Mouse (Mus musculus) embryonic facial prominence, embryonic 10.5 days (tissue): ENCODE data around the gene Metrn. TPM values are rescaled to one million over a fixed set of nuclear protein-coding genes. Genes with fewer than 3 reads are reported as not detected.
"Not testable (repeated sequence)": the region's sequence is repeated elsewhere in the genome, so short reads cannot be mapped to it uniquely, and the experiment has no call there.

ENCODE experiments used
- DNase-seq: peaks from one replicate; pipeline ENCODE4 v3.0.0-alpha.2; 2017; ENCODE audit warnings: low spot score
- H3K27ac ChIP-seq: fragments of 300-500 bp; sonication (generic); replicated peaks from 2 replicates; pipeline ENCODE4 v1.5.1; 2016; ENCODE audit warnings: mild to moderate bottlenecking
- H3K27me3 ChIP-seq: fragments of 300-500 bp; sonication (generic); replicated peaks from 2 replicates; pipeline ENCODE4 v1.6.1; 2016; ENCODE audit warnings: low read depth, mild to moderate bottlenecking; ENCODE audit not compliant: poor library complexity, severe bottlenecking
- H3K36me3 ChIP-seq: fragments of 300-500 bp; sonication (generic); replicated peaks from 2 replicates; pipeline ENCODE4 v1.6.1; 2016; ENCODE audit warnings: mild to moderate bottlenecking, moderate library complexity
- H3K4me1 ChIP-seq: fragments of 300-500 bp; sonication (generic); 2 replicates; pipeline ENCODE4 v1.6.1; 2016
- H3K4me3 ChIP-seq: fragments of 300-500 bp; sonication (generic); 2 replicates; pipeline ENCODE4 v1.5.1; 2016; ENCODE audit warnings: mild to moderate bottlenecking, moderate library complexity
- H3K9me3 ChIP-seq: fragments of 300-500 bp; sonication (generic); 2 replicates; pipeline ENCODE4 v1.6.1; 2016; ENCODE audit warnings: mild to moderate bottlenecking
- WGBS: fragments of 180-500 bp; shearing (Covaris S2); methylation state at CpG from one replicate; pipeline ENCODE4 v1.1.7; 2016; 5-methylcytosine and 5-hydroxymethylcytosine counted together
- polyA plus RNA-seq: library from polyadenylated mRNA; unstranded; fragments of >200 nt; fragmentation: Nextera tagmentation; extraction: Ambion mirVana; gene quantifications from 2 replicates; pipeline ENCODE4 v1.2.1, GENCODE M21; 2016

Gene Metrn
- polyA plus RNA-seq, 1 experiment from 2014 or later = 118 TPM

- Histone ChIP-seq H3K4me3 (peak overlapping the region; percentile 8; the same call in 1 of the 2 replicates), H3K27ac (no peak overlapping the region), H3K27me3 (peaks cover 77% of the 10 kb centered on the region), H3K4me1 (peaks cover 34% of the 10 kb centered on the region), H3K9me3 (no peaks in the 10 kb centered on the region), H3K36me3 (no peaks in the 10 kb centered on the region)
- no peak for DNase-seq
- 75% methylated on average over 4 of the region's 4 CpGs for WGBS
Observed at GRCm38 (mm10) chr17:25810890-25811289, 14.0 kb upstream of the Metrn start.

GRCm38 (mm10) chr17:25809606-25810340 is 12.8 kb upstream of the Metrn start:
- DNase-seq = no peak
- WGBS = 10% methylated on average over 25 of the region's 25 CpGs
- Histone ChIP-seq H3K4me3 (peak overlapping the region; percentile 82), H3K9me3 (no peaks in the 10 kb centered on the region), H3K27ac (peak overlapping the region; percentile 86), H3K36me3 (no peaks in the 10 kb centered on the region), H3K27me3 (peaks cover 70% of the 10 kb centered on the region), H3K4me1 (peaks cover 34% of the 10 kb centered on the region)

- H3K4me3 ChIP-seq = peak within 1 kb of the TSS; percentile 82
- WGBS = under 1% methylated on average over 97 of the region's 100 CpGs
- H3K9me3 ChIP-seq = no peaks in the 10 kb centered on the region
- H3K27me3 ChIP-seq = peaks cover 68% of the 10 kb centered on the region
- peak; percentile 88 for DNase-seq
- H3K27ac ChIP-seq = peak within 1 kb of the TSS; percentile 86
- H3K36me3 ChIP-seq = no peaks in the 10 kb centered on the region
- H3K4me1 ChIP-seq = peaks cover 34% of the 10 kb centered on the region
Observed at GRCm38 (mm10) chr17:25808789-25809605, 12.1 kb upstream of the Metrn start, which contains the start of gene Fbxl16. Gene Fbxl16, plus strand, starts transcription at chr17:25809085.

GRCm38 (mm10) chr17:25808028-25808427 is 11.1 kb upstream of the Metrn start:
- peak overlapping the region; percentile 86; the same call in 1 of the 2 replicates for H3K27ac ChIP-seq
- H3K9me3 ChIP-seq = no peaks in the 10 kb centered on the region
- peak overlapping the region; percentile 82 for H3K4me3 ChIP-seq
- H3K27me3 ChIP-seq = peaks cover 70% of the 10 kb centered on the region
- 36% methylated on average over 5 of the region's 5 CpGs for WGBS
- peaks cover 36% of the 10 kb centered on the region for H3K4me1 ChIP-seq
- no peak for DNase-seq
- H3K36me3 ChIP-seq = no peaks in the 10 kb centered on the region

- not testable (repeated sequence) for H3K9me3 ChIP-seq, H3K36me3 ChIP-seq, H3K4me3 ChIP-seq, DNase-seq, H3K27ac ChIP-seq
- Histone ChIP-seq H3K4me1 (peaks cover 42% of the 10 kb centered on the region), H3K27me3 (peaks cover 66% of the 10 kb centered on the region)
- 47% methylated on average over 2 of the region's 2 CpGs for WGBS
Observed at GRCm38 (mm10) chr17:25807452-25807851, 10.5 kb upstream of the Metrn start.

- Histone ChIP-seq H3K9me3 (no peaks in the 10 kb centered on the region), H3K27ac (no peak overlapping the region), H3K27me3 (peaks cover 66% of the 10 kb centered on the region), H3K36me3 (no peaks in the 10 kb centered on the region), H3K4me3 (no peak overlapping the region), H3K4me1 (peaks cover 45% of the 10 kb centered on the region)
- WGBS = 84% methylated on average over 4 of the region's 4 CpGs
- no peak for DNase-seq
Observed at GRCm38 (mm10) chr17:25806507-25806906, 9.6 kb upstream of the Metrn start.

GRCm38 (mm10) chr17:25802825-25803517 is 6.0 kb upstream of the Metrn start:
- Histone ChIP-seq H3K36me3 (no peaks in the 10 kb centered on the region), H3K9me3 (no peaks in the 10 kb centered on the region), H3K27ac (peak overlapping the region; percentile 66), H3K4me3 (peak overlapping the region; percentile 32; the same call in 1 of the 2 replicates), H3K27me3 (peaks cover 32% of the 10 kb centered on the region), H3K4me1 (peaks cover 16% of the 10 kb centered on the region)
- 14% methylated on average over 10 of the region's 10 CpGs for WGBS
- peak; percentile 70 for DNase-seq

- WGBS = 8% methylated on average over 6 of the region's 6 CpGs
- DNase-seq = peak; percentile 75
- peaks cover 30% of the 10 kb centered on the region for H3K4me1 ChIP-seq
- H3K36me3 ChIP-seq = peaks cover 4% of the 10 kb centered on the region; the same call in 1 of the 2 replicates
- peaks cover 25% of the 10 kb centered on the region for H3K27me3 ChIP-seq
- H3K27ac ChIP-seq = no peak overlapping the region
- no peak overlapping the region for H3K4me3 ChIP-seq
- H3K9me3 ChIP-seq = no peaks in the 10 kb centered on the region
Observed at GRCm38 (mm10) chr17:25801029-25801428, 4.1 kb upstream of the Metrn start.

- under 1% methylated on average over 37 of the region's 37 CpGs for WGBS
- no peaks in the 10 kb centered on the region for H3K27me3 ChIP-seq
- no peaks in the 10 kb centered on the region for H3K9me3 ChIP-seq
- peaks cover 25% of the 10 kb centered on the region for H3K36me3 ChIP-seq
- no peak for DNase-seq
- peaks cover 60% of the 10 kb centered on the region for H3K4me1 ChIP-seq
- peak overlapping the region; percentile 77 for H3K4me3 ChIP-seq
- peak overlapping the region; percentile 91 for H3K27ac ChIP-seq
Observed at GRCm38 (mm10) chr17:25796211-25796771, 645 bp downstream of the Metrn start.

GRCm38 (mm10) chr17:25795609-25796092 is 1.3 kb downstream of the Metrn start, which contains the start of gene AC134908.4:
Gene AC134908.4, minus strand, starts transcription at chr17:25795659.
- Histone ChIP-seq H3K27ac (peak within 1 kb of the TSS; percentile 91), H3K27me3 (no peaks in the 10 kb centered on the region), H3K4me3 (peak within 1 kb of the TSS; percentile 77), H3K4me1 (peaks cover 66% of the 10 kb centered on the region), H3K9me3 (no peaks in the 10 kb centered on the region), H3K36me3 (peaks cover 25% of the 10 kb centered on the region)
- 4% methylated on average over 6 of the region's 6 CpGs for WGBS
- DNase-seq = peak; percentile 90

- H3K4me1 ChIP-seq = peaks cover 70% of the 10 kb centered on the region
- peaks cover 30% of the 10 kb centered on the region for H3K36me3 ChIP-seq
- H3K27ac ChIP-seq = peak overlapping the region; percentile 91
Observed at GRCm38 (mm10) chr17:25794998-25795397, 1.9 kb downstream of the Metrn start.

GRCm38 (mm10) chr17:25794197-25794596 is 2.7 kb downstream of the Metrn start:
- Histone ChIP-seq H3K4me3 (peak overlapping the region; percentile 77), H3K27me3 (no peaks in the 10 kb centered on the region), H3K36me3 (peaks cover 38% of the 10 kb centered on the region), H3K27ac (peak overlapping the region; percentile 91), H3K9me3 (no peaks in the 10 kb centered on the region), H3K4me1 (peaks cover 70% of the 10 kb centered on the region)
- DNase-seq = no peak
- WGBS = 44% methylated on average over 13 of the region's 13 CpGs

More at GRCm38 (mm10) chr17:25794998-25795397, 1.9 kb downstream of the Metrn start:
- 66% methylated on average over 17 of the region's 17 CpGs for WGBS
- no peak for DNase-seq
- Histone ChIP-seq H3K27me3 (no peaks in the 10 kb centered on the region), H3K4me3 (peak overlapping the region; percentile 77), H3K9me3 (no peaks in the 10 kb centered on the region)
